Mouse (Mus musculus) heart, adult 2 months (tissue): Measurements from ENCODE around the gene Gm7544. TPM values are rescaled to one million over a fixed set of nuclear protein-coding genes. Genes with fewer than 3 reads are reported as not detected.
"Not testable (repeated sequence)": the region's sequence is repeated elsewhere in the genome, so short reads cannot be mapped to it uniquely, and the experiment has no call there.

Experiments used
- DNase-seq, 2 experiments: peaks; one replicate each; pipeline ENCODE4 v3.0.0; 2021
- H3K27ac ChIP-seq: fragments of 200-600 bp; 2 replicates; pipeline ENCODE4 v1.8.1; 2022
- H3K27me3 ChIP-seq: fragments of 200-500 bp; 2 replicates; pipeline ENCODE4 v1.6.1; 2012; ENCODE audit warnings: mild to moderate bottlenecking, low read length, inconsistent platforms, mixed read lengths; ENCODE audit not compliant: control insufficient read depth, insufficient read depth
- H3K36me3 ChIP-seq: fragments of 200-500 bp; 2 replicates; pipeline ENCODE4 v1.6.1; 2012; ENCODE audit warnings: low read length, inconsistent platforms; ENCODE audit not compliant: control insufficient read depth, insufficient read depth
- H3K4me1 ChIP-seq: fragments of 200-500 bp; 2 replicates; pipeline ENCODE4 v1.6.1; 2011; ENCODE audit warnings: low read length; ENCODE audit not compliant: control insufficient read depth, insufficient read depth
- H3K4me3 ChIP-seq: fragments of 200-600 bp; 2 replicates; pipeline ENCODE4 v1.8.1; 2022
- H3K79me2 ChIP-seq: fragments of 200-500 bp; replicated peaks from 2 replicates; pipeline ENCODE4 v1.6.1; 2012; ENCODE audit warnings: mild to moderate bottlenecking, inconsistent platforms, low read length, moderate library complexity, mixed read lengths; ENCODE audit not compliant: control insufficient read depth, insufficient read depth
- H3K9ac ChIP-seq: fragments of 200-500 bp; 2 replicates; pipeline ENCODE4 v1.6.1; 2012; ENCODE audit warnings: low read depth, mild to moderate bottlenecking, control low read depth, inconsistent platforms, low read length, mixed read lengths
- CTCF ChIP-seq: fragments of 200-600 bp; IDR thresholded peaks from 2 replicates; pipeline ENCODE4 v1.8.1; 2022; ENCODE audit warnings: antibody characterized with exemption, mild to moderate bottlenecking, moderate library complexity
- EP300 ChIP-seq: fragments of 200-500 bp; IDR thresholded peaks from 2 replicates; pipeline ENCODE4 v1.6.1; 2011; ENCODE audit warnings: low read depth, low read length, control low read depth; ENCODE audit not compliant: insufficient read depth
- POLR2A ChIP-seq: fragments of 200-500 bp; IDR thresholded peaks from 2 replicates; pipeline ENCODE4 v1.6.1; 2011; ENCODE audit warnings: mild to moderate bottlenecking, low read depth, low read length, control low read depth; ENCODE audit not compliant: insufficient read depth
- WGBS: fragments of 180-500 bp; shearing (Covaris S2); methylation state at CpG from one replicate; pipeline ENCODE4 v1.1.7; 2018; 5-methylcytosine and 5-hydroxymethylcytosine counted together
- intact Hi-C: fragments of 180-260 bp; cut with DNase I; formaldehyde crosslinking; loops from one replicate; pipeline ENCODE4 v1.15.1; 2025
- long read RNA-seq: library from polyadenylated mRNA; stranded (forward); transcript quantifications from one replicate; pipeline ENCODE4 v2.0.0, GENCODE M21; 2021
- polyA plus RNA-seq: library from polyadenylated mRNA; depleted of rRNA; stranded (reverse); fragments of >200 nt; gene quantifications from 2 replicates; pipeline ENCODE4 v1.2.3, GENCODE M21; 2012; rRNA removed
- total RNA-seq, 2 experiments: library from RNA; stranded (reverse); gene quantifications; 2 replicates each; pipeline ENCODE4 v1.2.3; 2021

Gm7544 gene
- total RNA-seq: not detected
- not detected in 2 replicates for polyA plus RNA-seq
- long read RNA-seq: 0 reads

- not testable (repeated sequence) for H3K27me3 ChIP-seq
Measured at GRCm38 (mm10) chr1:82955913-82956312, at the start of gene Gm7544. Gene Gm7544 (minus strand): TSS chr1:82956013.

GRCm38 (mm10) chr1:83000306-83000705 lies 44.5 kb upstream of the Gm7544 start, which contains the start of gene Gm47959:
Gene Gm47959 (plus strand): TSS chr1:83000548.
- H3K27me3 ChIP-seq, H3K36me3 ChIP-seq, DNase-seq, H3K4me3 ChIP-seq, H3K9ac ChIP-seq, H3K4me1 ChIP-seq, H3K27ac ChIP-seq, intact Hi-C loops, H3K79me2 ChIP-seq: not testable (repeated sequence)
- 95% methylated on average over 9 of the region's 9 CpGs for WGBS

More at GRCm38 (mm10) chr1:82955913-82956312, at the start of gene Gm7544:
- H3K36me3 ChIP-seq, DNase-seq, H3K4me3 ChIP-seq, H3K9ac ChIP-seq, H3K27ac ChIP-seq, H3K4me1 ChIP-seq, intact Hi-C loops, H3K79me2 ChIP-seq: not testable (repeated sequence)

DNA sequence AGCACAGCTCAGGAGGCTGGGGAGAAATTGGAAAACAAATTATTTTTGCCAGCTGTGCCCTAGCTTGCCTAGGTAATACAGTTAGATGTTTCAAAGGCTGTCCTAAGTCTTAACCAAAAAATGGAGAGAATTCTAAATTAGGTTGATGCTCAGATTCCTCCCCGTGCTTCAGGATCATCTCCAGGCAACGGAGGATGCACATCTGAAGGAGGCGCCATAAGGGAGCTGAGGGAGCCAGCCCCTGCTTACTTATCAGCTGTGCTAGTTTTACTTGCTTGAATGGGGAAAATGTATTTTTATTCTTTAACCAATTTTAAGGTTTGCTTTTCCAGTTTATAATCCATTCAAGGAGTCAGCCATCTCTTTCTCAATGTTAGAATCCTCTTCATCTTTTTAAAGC lies 38.1 kb upstream of the Gm7544 start:
- no peak for DNase-seq
- no peak overlapping the region for H3K4me3 ChIP-seq
- intact Hi-C loops: no loop called here
- H3K27ac ChIP-seq: no peak overlapping the region
- no peaks in the 10 kb centered on the region for H3K36me3 ChIP-seq
- no peaks in the 10 kb centered on the region for H3K4me1 ChIP-seq
- H3K27me3 ChIP-seq: no peaks in the 10 kb centered on the region
- H3K79me2 ChIP-seq: no peaks in the 10 kb centered on the region
- no peak for TF ChIP-seq POLR2A
- no peak for TF ChIP-seq CTCF
- TF ChIP-seq EP300: no peak
- 86% methylated on average over 3 of the region's 3 CpGs for WGBS
- no peak overlapping the region for H3K9ac ChIP-seq

DNA sequence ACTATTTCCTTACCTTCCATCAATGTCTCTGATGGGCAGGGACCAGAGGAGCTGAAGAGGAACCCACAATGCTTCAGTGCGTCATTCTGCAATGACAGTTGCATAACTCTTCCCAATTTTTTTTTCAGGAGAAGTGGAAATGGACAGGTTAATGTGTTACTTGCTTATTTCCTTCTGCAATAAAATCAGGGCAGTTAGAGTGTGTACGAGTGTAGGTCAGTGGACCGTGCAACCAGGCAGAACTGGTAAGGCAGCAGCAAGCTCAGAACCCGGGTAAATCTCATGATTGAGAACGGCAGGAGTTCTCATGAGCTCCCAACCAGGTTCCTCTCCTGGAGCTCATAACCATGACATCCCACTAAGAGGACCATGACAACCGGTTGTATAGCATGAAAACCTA lies 36.3 kb upstream of the Gm7544 start:
- 91% methylated on average over 6 of the region's 6 CpGs for WGBS
- no peak for DNase-seq
- intact Hi-C loops: no loop called here
- Histone ChIP-seq H3K4me1 (no peaks in the 10 kb centered on the region; the same call in 1 of the 2 replicates), H3K9ac (no peak overlapping the region), H3K27ac (no peak overlapping the region), H3K36me3 (no peaks in the 10 kb centered on the region), H3K79me2 (no peaks in the 10 kb centered on the region), H3K27me3 (no peaks in the 10 kb centered on the region), H3K4me3 (no peak overlapping the region)
- TF ChIP-seq EP300 (no peak), POLR2A (no peak), CTCF (no peak)

GRCm38 (mm10) chr1:82991596-82991995 lies 35.8 kb upstream of the Gm7544 start:
- Histone ChIP-seq H3K36me3 (no peaks in the 10 kb centered on the region), H3K9ac (no peak overlapping the region), H3K79me2 (no peaks in the 10 kb centered on the region), H3K4me1 (no peaks in the 10 kb centered on the region; the same call in 1 of the 2 replicates), H3K4me3 (no peak overlapping the region), H3K27ac (no peak overlapping the region), H3K27me3 (no peaks in the 10 kb centered on the region)
- no peak for DNase-seq
- intact Hi-C loops: no loop called here
- WGBS: 81% methylated on average over 3 of the region's 3 CpGs
- TF ChIP-seq EP300: no peak
- TF ChIP-seq CTCF: no peak
- no peak for TF ChIP-seq POLR2A

- no peak overlapping the region for H3K9ac ChIP-seq
- intact Hi-C loops: no loop called here
- H3K27me3 ChIP-seq: no peaks in the 10 kb centered on the region
- H3K4me3 ChIP-seq: no peak overlapping the region
- no peaks in the 10 kb centered on the region for H3K79me2 ChIP-seq
- TF ChIP-seq CTCF (no peak), EP300 (no peak), POLR2A (no peak)
- 60% methylated on average over 4 of the region's 4 CpGs for WGBS
- H3K4me1 ChIP-seq: no peaks in the 10 kb centered on the region; the same call in 1 of the 2 replicates
- no peak overlapping the region for H3K27ac ChIP-seq
- no peaks in the 10 kb centered on the region for H3K36me3 ChIP-seq
- no peak for DNase-seq
Measured at GRCm38 (mm10) chr1:82991062-82991461, 35.2 kb upstream of the Gm7544 start.
